Mouse (Mus musculus) c-Kit-positive CD71-positive TER-119-negative erythroid progenitor cells, embryonic 14.5 days (primary cell): ENCODE measurements at regions not wholly inside any gene's neighbourhood (a gene's known extent, or its start where the extent isn't known, plus 50 kb on each side); places are given as distances from the start of the nearest gene placed in this dataset.

Source experiments
- DNase-seq: peaks from one replicate; pipeline ENCODE4 v3.0.0-alpha.2; 2013; ENCODE audit warnings: low read depth

DNA sequence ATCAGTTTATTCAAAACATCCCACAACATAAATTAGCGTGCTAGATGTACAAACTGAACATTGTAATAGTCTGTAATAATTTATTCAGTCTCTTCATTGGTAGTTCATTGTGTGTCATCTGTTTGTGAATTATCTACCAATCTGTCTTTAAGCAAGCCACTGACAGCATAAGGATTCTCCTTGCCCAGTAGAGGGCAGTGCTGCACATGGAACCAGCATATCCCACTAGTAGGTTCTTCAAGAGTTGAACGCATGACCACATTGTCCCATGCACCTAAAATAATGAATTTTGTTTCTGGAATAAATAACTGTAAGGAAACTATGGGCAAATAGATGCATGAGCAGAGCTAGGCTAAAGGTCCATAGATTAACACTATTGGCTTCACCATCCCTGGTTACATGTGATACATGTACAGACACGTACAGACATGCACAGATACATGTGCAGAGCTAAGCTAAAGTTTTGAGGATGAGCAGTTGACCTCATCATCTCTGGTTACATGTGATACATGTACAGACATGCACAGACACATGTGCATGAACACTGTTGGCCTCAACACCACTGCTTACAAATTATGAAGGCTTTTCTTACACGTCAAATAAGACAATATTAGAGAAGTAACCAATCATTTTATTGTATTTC, 143.0 kb upstream of the Ctnnd2 start:
- peak; percentile 8 for DNase-seq

DNA sequence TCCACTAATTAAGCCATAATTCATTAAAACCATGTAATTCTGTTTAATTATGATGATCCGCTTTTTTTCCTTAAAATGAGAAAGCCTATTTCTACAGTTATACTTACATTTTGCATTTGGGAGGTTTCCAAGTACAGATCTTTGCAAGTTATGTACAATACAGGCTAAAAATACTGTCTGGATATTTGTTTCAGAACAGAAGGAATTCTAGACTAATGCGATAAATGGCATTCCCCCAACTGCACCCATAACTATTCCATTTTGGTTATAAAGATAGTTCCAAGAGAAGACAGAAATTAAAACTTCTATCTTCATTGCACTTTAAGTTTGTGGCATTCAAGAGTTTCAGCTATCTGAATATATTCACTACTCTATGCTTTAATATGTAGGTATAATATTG, 137.0 kb upstream of the Ctnnd2 start:
- DNase-seq, result no peak

DNA sequence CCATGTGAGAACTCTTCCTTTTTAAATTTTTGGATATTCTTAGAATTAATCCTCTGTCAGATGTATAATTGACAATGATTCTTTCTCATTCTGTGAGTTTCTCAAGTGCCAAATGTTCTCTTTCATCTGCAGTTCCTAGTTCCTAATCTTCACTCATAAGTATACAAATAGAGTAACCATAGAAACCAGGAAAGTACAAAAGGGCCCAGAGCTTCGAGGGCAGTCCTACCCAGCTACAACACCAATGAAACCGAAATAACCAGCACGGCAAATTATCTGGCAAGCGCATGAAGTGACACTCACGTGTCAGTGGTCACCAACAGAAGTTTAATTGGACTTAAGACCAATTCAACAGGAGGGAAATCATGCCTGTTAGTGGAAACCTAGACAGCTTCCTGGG, 121.5 kb upstream of the Ctnnd2 start:
- no peak for DNase-seq

DNA sequence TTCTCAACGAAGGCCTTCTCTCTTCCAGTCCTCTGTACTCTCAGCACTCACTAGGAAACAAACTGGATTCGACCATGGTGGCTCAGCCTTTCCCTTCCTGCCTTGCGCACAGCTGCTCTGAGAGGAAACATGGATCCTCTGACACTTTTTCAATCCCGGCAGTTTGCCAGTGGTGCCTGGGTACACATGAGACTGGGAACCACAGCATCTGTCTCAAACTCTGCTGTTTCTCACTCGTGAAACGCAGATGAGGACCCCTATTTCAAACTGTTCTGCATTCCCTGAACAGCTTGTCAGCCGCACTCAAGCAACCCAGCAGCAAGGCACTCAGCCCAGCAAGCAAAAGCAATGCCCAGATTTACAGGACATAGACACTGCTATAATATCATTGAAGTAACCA, 112.6 kb upstream of the Ctnnd2 start:
- no peak for DNase-seq

DNA sequence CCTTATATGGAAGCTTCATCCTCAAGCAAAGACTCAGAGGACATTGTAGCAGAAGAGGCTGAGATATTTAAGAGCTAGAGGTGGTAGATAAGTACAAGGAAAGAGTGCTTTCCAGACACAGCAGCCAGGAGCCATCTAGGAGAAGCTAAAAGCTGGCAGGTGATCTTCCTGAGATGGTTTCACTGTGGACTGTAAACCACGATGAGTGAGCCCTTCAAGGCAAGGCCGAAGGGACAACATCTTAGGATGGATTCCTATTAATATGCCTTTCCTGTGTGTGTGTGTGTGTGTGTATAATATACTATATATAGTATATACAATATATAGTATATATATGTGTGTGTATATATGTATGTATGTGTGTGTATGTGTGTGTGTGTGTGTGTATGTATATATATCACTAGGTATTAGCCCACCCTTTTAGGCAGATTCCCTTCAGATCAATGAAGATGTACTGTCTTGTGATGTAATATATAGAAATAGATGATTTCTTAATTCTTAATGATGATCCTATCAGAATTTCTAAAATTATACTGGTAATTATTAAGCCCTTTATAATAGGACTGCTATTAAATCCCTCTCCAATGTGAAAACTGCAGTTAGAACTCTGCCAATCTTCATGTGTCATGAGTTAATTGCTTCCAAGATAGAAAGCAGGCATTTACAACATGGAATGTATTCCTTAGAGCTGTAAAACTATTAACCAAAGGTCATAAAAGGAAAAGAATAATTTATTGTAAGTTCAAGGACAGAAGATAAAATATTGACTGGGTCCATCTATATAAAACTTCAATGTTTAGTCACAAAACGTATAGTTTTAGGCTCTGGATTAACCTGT, 111.7 kb upstream of the Ctnnd2 start:
- DNase-seq, result no peak

DNA sequence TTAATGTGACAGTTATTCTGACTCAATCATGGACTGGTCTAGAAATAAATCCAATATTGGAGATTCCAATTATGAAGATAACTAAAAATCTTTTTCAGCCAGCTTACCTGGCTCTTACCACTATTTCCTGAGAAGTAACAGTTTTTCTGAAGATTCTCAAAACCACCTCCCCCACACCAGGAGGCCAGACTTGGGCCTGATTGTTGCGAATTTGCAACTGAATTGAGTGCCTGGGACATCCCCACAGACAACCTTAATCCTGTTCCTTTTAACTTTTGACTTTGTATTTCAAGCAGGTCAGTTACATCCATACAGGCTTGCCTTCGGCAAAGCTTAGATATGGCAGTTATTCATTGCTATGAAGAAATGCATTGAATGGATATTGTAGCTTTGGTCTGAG, 100.7 kb upstream of the Ctnnd2 start:
- DNase-seq, result no peak

DNA sequence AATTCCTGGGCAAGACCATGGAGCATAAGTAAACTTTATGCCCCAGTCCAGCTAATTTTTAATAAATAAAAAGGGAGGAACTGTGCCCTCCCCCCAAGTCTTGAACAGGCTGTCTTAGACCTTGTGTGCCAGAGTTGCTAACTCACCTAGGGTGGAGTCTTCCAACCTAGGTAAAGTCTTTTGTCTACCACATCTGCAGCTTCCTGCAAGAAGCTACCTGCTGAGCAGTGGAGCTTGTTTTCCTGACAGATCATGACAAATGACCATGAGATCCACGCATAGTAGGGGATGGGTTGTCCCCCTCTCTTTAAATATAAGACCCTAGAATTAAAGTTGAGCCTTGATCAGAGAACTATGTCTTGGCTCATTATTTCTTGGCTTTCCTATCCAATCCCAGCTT, 100.1 kb upstream of the Ctnnd2 start:
- no peak for DNase-seq

DNA sequence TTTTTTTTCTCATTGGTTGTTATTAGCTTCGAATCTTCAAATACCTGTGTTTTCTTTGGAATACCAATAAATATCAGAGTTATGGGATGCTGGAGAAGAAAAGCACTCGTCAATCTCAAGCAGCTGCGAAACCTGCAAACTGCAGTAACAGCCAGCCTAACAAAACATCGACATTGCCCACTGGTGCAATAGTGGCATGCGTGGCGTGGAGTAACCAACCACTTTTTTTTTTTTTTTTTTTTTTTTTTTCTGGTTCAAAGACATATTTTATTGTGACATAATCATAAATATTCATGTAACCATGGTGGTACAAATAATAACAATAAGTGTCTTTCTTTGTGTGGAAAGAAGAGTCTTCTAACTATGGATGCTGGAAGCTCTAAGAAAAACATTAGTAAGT, 85.3 kb upstream of the Ctnnd2 start:
- DNase-seq, result no peak

DNA sequence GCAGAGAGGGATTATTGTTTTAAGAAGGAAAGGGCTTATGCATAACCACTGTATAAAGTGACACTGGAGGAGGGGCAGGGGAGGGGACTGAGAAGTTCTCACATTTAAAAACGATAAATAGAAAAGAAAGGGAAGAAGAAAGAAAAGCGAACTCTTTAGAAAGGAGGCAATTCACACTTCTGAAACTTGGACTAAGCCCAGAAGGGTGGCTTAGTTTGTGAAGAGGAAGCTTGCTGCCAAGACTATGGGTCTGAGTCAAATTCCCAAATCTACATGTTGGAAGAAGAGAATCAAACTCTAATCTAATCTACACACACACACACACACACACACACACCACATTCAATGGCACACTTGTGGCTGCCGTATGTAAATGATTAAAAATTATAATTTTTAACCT, 50.3 kb upstream of the Ctnnd2 start:
- no peak for DNase-seq
